Mouse (Mus musculus): ENCODE measurements at regions not wholly inside any gene's neighbourhood (a gene's known extent, or its start where the extent isn't known, plus 50 kb on each side); places are given as distances from the start of the nearest gene placed in this dataset.

GRCm38 (mm10) chr3:148762541-148763225 lies 227.7 kb downstream of the Adgrl2 start:
- no peak for DNase-seq (ENCODE audit: low spot score)

- DNase-seq (ENCODE audit: low spot score): no peak
Measured at GRCm38 (mm10) chr3:148761586-148761985, 228.8 kb downstream of the Adgrl2 start.

- DNase-seq (ENCODE audit: low spot score): no peak
Measured at GRCm38 (mm10) chr3:148759500-148759899, 230.9 kb downstream of the Adgrl2 start.

GRCm38 (mm10) chr3:148746234-148746633 lies 244.1 kb downstream of the Adgrl2 start:
- no peak for DNase-seq (ENCODE audit: low spot score)

- no peak for DNase-seq (ENCODE audit: low spot score)
Measured at GRCm38 (mm10) chr3:148744651-148745050, 245.7 kb downstream of the Adgrl2 start.

GRCm38 (mm10) chr3:148734194-148734749 lies 256.1 kb downstream of the Adgrl2 start:
- DNase-seq (ENCODE audit: low spot score): no peak

- DNase-seq (ENCODE audit: low spot score): no peak
Measured at GRCm38 (mm10) chr3:148733227-148733854, 257.0 kb downstream of the Adgrl2 start.

GRCm38 (mm10) chr3:148731436-148731835 lies 258.9 kb downstream of the Adgrl2 start:
- DNase-seq (ENCODE audit: low spot score): no peak

GRCm38 (mm10) chr3:148729242-148729680 lies 261.1 kb downstream of the Adgrl2 start:
- no peak for DNase-seq (ENCODE audit: low spot score)

GRCm38 (mm10) chr3:148728513-148729241 lies 261.7 kb downstream of the Adgrl2 start:
- no peak for DNase-seq (ENCODE audit: low spot score)

- no peak for DNase-seq (ENCODE audit: low spot score)
Measured at GRCm38 (mm10) chr3:148726596-148727331, 263.6 kb downstream of the Adgrl2 start.

GRCm38 (mm10) chr3:148696555-148696954 lies 293.8 kb downstream of the Adgrl2 start:
- DNase-seq (ENCODE audit: low spot score): no peak

GRCm38 (mm10) chr3:148695453-148695852 lies 294.9 kb downstream of the Adgrl2 start:
- no peak for DNase-seq (ENCODE audit: low spot score)

GRCm38 (mm10) chr3:148683181-148683580 lies 307.2 kb downstream of the Adgrl2 start:
- DNase-seq (ENCODE audit: low spot score): no peak

GRCm38 (mm10) chr3:148682445-148682994 lies 307.8 kb downstream of the Adgrl2 start:
- no peak for DNase-seq (ENCODE audit: low spot score)

- DNase-seq (ENCODE audit: low spot score): no peak
Measured at GRCm38 (mm10) chr3:148681186-148681585, 309.2 kb downstream of the Adgrl2 start.

- no peak for DNase-seq (ENCODE audit: low spot score)
Measured at GRCm38 (mm10) chr3:148680737-148681136, 309.6 kb downstream of the Adgrl2 start.

- DNase-seq (ENCODE audit: low spot score): no peak
Measured at GRCm38 (mm10) chr3:148680086-148680485, 310.3 kb downstream of the Adgrl2 start.

GRCm38 (mm10) chr3:148679121-148679520 lies 311.2 kb downstream of the Adgrl2 start:
- no peak for DNase-seq (ENCODE audit: low spot score)

GRCm38 (mm10) chr3:148676025-148676424 lies 314.3 kb downstream of the Adgrl2 start:
- DNase-seq (ENCODE audit: low spot score): no peak

- DNase-seq (ENCODE audit: low spot score): no peak
Measured at GRCm38 (mm10) chr3:148662888-148663477, 327.4 kb downstream of the Adgrl2 start.

Data from yolk sac, embryonic 10.5 days (tissue).